Mouse (Mus musculus) stomach, postnatal 0 days (tissue): ENCODE measurements around the gene Tex101.
"Not testable (repeated sequence)": the region's sequence is repeated elsewhere in the genome, so short reads cannot be mapped to it uniquely, and the experiment has no call there.

Experiments used
- CTCF ChIP-seq: IDR thresholded peaks from 2 replicates; pipeline ENCODE4 v1.5.1; 2016; ENCODE audit warnings: antibody characterized with exemption, low read depth, mild to moderate bottlenecking, moderate library complexity
- EP300 ChIP-seq: optimal IDR thresholded peaks from 2 replicates; pipeline ENCODE3; 2016; ENCODE audit warnings: antibody characterized with exemption

DNA sequence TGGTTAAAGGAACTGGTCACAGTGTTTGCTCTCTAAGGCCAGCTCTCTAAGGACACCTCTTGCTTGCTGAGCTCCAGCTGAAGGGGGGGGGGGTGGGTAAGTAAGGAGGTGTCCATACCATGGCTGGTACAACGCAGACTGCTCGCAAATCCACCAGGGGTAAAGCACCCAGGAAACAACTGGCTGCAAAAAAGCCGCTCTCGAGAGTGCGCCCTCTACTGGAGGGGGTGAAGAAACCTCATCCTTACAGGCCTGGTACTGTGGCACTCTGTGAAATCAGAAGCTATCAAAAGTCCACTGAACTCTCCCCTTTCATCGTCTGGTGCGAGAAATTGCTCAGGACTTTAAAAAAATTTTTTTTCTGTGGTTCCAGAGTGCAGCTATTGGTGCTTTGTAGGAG lies 7.6 kb upstream of the Tex101 start:
- TF ChIP-seq CTCF, EP300: not testable (repeated sequence)
